ENCODE assay signal across 34 mouse cellular contexts in the genomic region with DNA sequence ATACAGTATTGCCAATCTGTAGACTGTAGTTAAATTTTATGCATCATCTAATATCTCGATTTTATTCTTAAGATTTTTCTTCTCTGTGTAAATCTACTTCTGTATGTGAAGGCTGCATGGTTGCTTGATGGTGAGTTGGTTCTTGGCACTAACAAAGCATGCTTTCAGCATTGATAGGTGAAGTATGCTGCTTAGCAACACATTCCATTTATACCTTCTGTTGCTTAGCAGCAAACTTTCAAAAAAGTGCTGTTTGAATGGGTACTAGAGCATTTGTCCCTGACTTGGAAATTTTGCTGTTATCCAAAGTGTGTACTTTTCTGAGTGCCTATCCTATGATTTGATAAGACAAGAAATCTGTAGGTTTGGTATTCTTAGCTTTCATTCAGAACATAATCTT.
DNase-seq lines count a peak whose midpoint lies in the region; ATAC-seq and TF ChIP-seq lines count a peak whose summit lies in the region.
"Had no signal": no experiment of that assay in that cellular context is flagged by ENCODE, and none has a peak within 500 bp of the region (broad histone marks: within the 10 kb centered on the region; RNA-seq: fewer than 3 reads in every experiment).

No protein-coding gene starts in this region.

- H3K27ac ChIP-seq in forebrain, embryonic 11.5 days (ENCODE audit: low read depth, low read length) = no peak overlapping the region
- no peak overlapping the region for H3K27ac ChIP-seq in forebrain, embryonic 16.5 days (ENCODE audit: low read length)
- H3K27ac ChIP-seq in hindbrain, postnatal 0 days = no peak overlapping the region
- H3K27ac ChIP-seq in hindbrain, embryonic 11.5 days (ENCODE audit: low read depth, low read length) = no peak overlapping the region
- H3K27ac ChIP-seq: embryonic facial prominence, embryonic 12.5 days; heart, embryonic 10.5 days; heart, embryonic 15.5 days; hindbrain, embryonic 12.5 days; kidney, postnatal 0 days; limb, embryonic 10.5 days; limb, embryonic 15.5 days; liver, embryonic 13.5 days; midbrain, embryonic 10.5 days; neural tube, embryonic 15.5 days had no signal

- no peaks in the 10 kb centered on the region for H3K4me1 ChIP-seq in forebrain, embryonic 11.5 days (replicated peaks; ENCODE audit: control insufficient read depth, insufficient read depth, low read length)
- no peaks in the 10 kb centered on the region for H3K4me1 ChIP-seq in forebrain, embryonic 16.5 days (replicated peaks; ENCODE audit: control insufficient read depth, insufficient read depth, low read length)
- no peaks in the 10 kb centered on the region for H3K4me1 ChIP-seq in hindbrain, postnatal 0 days (ENCODE audit: insufficient read depth, low read length)
- no peaks in the 10 kb centered on the region for H3K4me1 ChIP-seq in hindbrain, embryonic 11.5 days (replicated peaks; ENCODE audit: control insufficient read depth, insufficient read depth, low read length)
- H3K4me1 ChIP-seq: embryonic facial prominence, embryonic 12.5 days; heart, embryonic 10.5 days; heart, embryonic 15.5 days; hindbrain, embryonic 12.5 days; limb, embryonic 10.5 days; limb, embryonic 15.5 days; liver, embryonic 13.5 days; midbrain, embryonic 10.5 days; neural tube, embryonic 15.5 days had no signal

- H3K4me3 ChIP-seq in forebrain, embryonic 11.5 days (ENCODE audit: low read depth, low read length) = no peak overlapping the region
- no peak overlapping the region for H3K4me3 ChIP-seq in forebrain, embryonic 16.5 days (replicated peaks; ENCODE audit: low read length)
- no peak overlapping the region for H3K4me3 ChIP-seq in hindbrain, postnatal 0 days (ENCODE audit: low read length)
- H3K4me3 ChIP-seq in hindbrain, embryonic 11.5 days (ENCODE audit: low read depth, low read length) = no peak overlapping the region
- H3K4me3 ChIP-seq: embryonic facial prominence, embryonic 12.5 days; heart, embryonic 10.5 days; heart, embryonic 15.5 days; hindbrain, embryonic 12.5 days; limb, embryonic 10.5 days; limb, embryonic 15.5 days; liver, embryonic 13.5 days; midbrain, embryonic 10.5 days; neural tube, embryonic 15.5 days had no signal

- H3K9ac ChIP-seq in forebrain, embryonic 11.5 days (ENCODE audit: low read length) = no peak overlapping the region
- H3K9ac ChIP-seq in forebrain, embryonic 16.5 days (replicated peaks; ENCODE audit: low read depth, low read length) = no peak overlapping the region
- H3K9ac ChIP-seq in hindbrain, postnatal 0 days (replicated peaks; ENCODE audit: low read length) = no peak overlapping the region
- H3K9ac ChIP-seq in hindbrain, embryonic 11.5 days (ENCODE audit: low read depth, low read length) = no peak overlapping the region
- H3K9ac ChIP-seq: embryonic facial prominence, embryonic 12.5 days; heart, embryonic 15.5 days; hindbrain, embryonic 12.5 days; limb, embryonic 15.5 days; liver, embryonic 13.5 days; neural tube, embryonic 15.5 days had no signal

- peak; percentile 24; the same call in 1 of the 2 replicates for ATAC-seq in forebrain, embryonic 11.5 days (replicated peaks; ENCODE audit: low FRiP score)
- ATAC-seq in forebrain, embryonic 16.5 days = no peak
- no peak for ATAC-seq in hindbrain, postnatal 0 days
- no peak for ATAC-seq in hindbrain, embryonic 11.5 days (ENCODE audit: low FRiP score)
- ATAC-seq: activated CD4-positive, CD25-positive, alpha-beta regulatory T cell, adult 4 months; intestine, embryonic 16.5 days had no signal

- intact Hi-C loops in left cerebral cortex, postnatal 14 days (cut with DNase I) = no loop called here

- H3K36me3 ChIP-seq in forebrain, embryonic 11.5 days (ENCODE audit: control insufficient read depth, insufficient read depth, low read length) = no peaks in the 10 kb centered on the region
- no peaks in the 10 kb centered on the region for H3K36me3 ChIP-seq in forebrain, embryonic 16.5 days (ENCODE audit: control insufficient read depth, insufficient read depth)
- H3K36me3 ChIP-seq in hindbrain, postnatal 0 days (ENCODE audit: insufficient read depth, low read length) = no peaks in the 10 kb centered on the region
- H3K36me3 ChIP-seq in hindbrain, embryonic 11.5 days (ENCODE audit: control insufficient read depth, insufficient read depth, low read length) = no peaks in the 10 kb centered on the region
- H3K36me3 ChIP-seq: embryonic facial prominence, embryonic 12.5 days; heart, embryonic 10.5 days; heart, embryonic 15.5 days; hindbrain, embryonic 12.5 days; limb, embryonic 10.5 days; limb, embryonic 15.5 days; liver, embryonic 13.5 days; midbrain, embryonic 10.5 days; neural tube, embryonic 15.5 days had no signal

- H3K9me3 ChIP-seq in forebrain, embryonic 11.5 days (ENCODE audit: control insufficient read depth, low read length) = no peaks in the 10 kb centered on the region
- H3K9me3 ChIP-seq in forebrain, embryonic 16.5 days (ENCODE audit: control insufficient read depth, low read length) = no peaks in the 10 kb centered on the region
- H3K9me3 ChIP-seq in hindbrain, postnatal 0 days (ENCODE audit: low read length) = no peaks in the 10 kb centered on the region
- H3K9me3 ChIP-seq in hindbrain, embryonic 11.5 days (ENCODE audit: control insufficient read depth, low read length) = no peaks in the 10 kb centered on the region
- H3K9me3 ChIP-seq: embryonic facial prominence, embryonic 12.5 days; heart, embryonic 10.5 days; heart, embryonic 15.5 days; hindbrain, embryonic 12.5 days; limb, embryonic 10.5 days; limb, embryonic 15.5 days; liver, embryonic 13.5 days; midbrain, embryonic 10.5 days; neural tube, embryonic 15.5 days had no signal

- no peak for TF ChIP-seq CTCF in hindbrain, postnatal 0 days (IDR thresholded peaks at IDR 0.05; ENCODE audit: low read depth)

- 73% methylated on average over 1 of the region's 1 CpGs for WGBS in forebrain, embryonic 11.5 days
- 57% methylated on average over 1 of the region's 1 CpGs for WGBS in forebrain, embryonic 16.5 days
- WGBS in hindbrain, postnatal 0 days = 67% methylated on average over 1 of the region's 1 CpGs
- WGBS in hindbrain, embryonic 11.5 days = 68% methylated on average over 1 of the region's 1 CpGs

- H3K27me3 ChIP-seq in forebrain, embryonic 11.5 days (ENCODE audit: control insufficient read depth, insufficient read depth, low read length) = no peaks in the 10 kb centered on the region
- H3K27me3 ChIP-seq in forebrain, embryonic 16.5 days (replicated peaks; ENCODE audit: control insufficient read depth, insufficient read depth, low read length) = no peaks in the 10 kb centered on the region
- H3K27me3 ChIP-seq in hindbrain, postnatal 0 days (ENCODE audit: insufficient read depth, low read length) = no peaks in the 10 kb centered on the region
- H3K27me3 ChIP-seq in hindbrain, embryonic 11.5 days (ENCODE audit: control insufficient read depth, insufficient read depth, low read length) = no peaks in the 10 kb centered on the region
- H3K27me3 ChIP-seq: CH12.LX; embryonic facial prominence, embryonic 12.5 days; heart, embryonic 15.5 days; hindbrain, embryonic 12.5 days; limb, embryonic 15.5 days; liver, embryonic 13.5 days; neural tube, embryonic 15.5 days had no signal

- H3K4me2 ChIP-seq in forebrain, embryonic 11.5 days (ENCODE audit: low read depth, low read length, severe bottlenecking) = no peak overlapping the region
- no peak overlapping the region for H3K4me2 ChIP-seq in forebrain, embryonic 16.5 days (ENCODE audit: low read length)
- no peak overlapping the region for H3K4me2 ChIP-seq in hindbrain, postnatal 0 days (ENCODE audit: low read depth, low read length)
- no peak overlapping the region for H3K4me2 ChIP-seq in hindbrain, embryonic 11.5 days (replicated peaks; ENCODE audit: low read depth, low read length)
- H3K4me2 ChIP-seq: embryonic facial prominence, embryonic 12.5 days; heart, embryonic 15.5 days; hindbrain, embryonic 12.5 days; limb, embryonic 15.5 days; liver, embryonic 13.5 days; neural tube, embryonic 15.5 days had no signal

- no peak for DNase-seq in forebrain, embryonic 11.5 days (ENCODE audit: low spot score)
- peak; percentile 1 for DNase-seq in hindbrain, postnatal 0 days (ENCODE audit: low spot score)
- DNase-seq in hindbrain, embryonic 11.5 days (ENCODE audit: low spot score) = no peak
- DNase-seq in left cerebral cortex, postnatal 14 days (ENCODE audit: low spot score in 2 of 2) = peak; percentile 15 to 34
- DNase-seq in left cerebral cortex, adult 8-10 months (ENCODE audit: low spot score in 2 of 2) = no peak
- peak; percentile 2 for DNase-seq in right cerebral cortex, adult 18-20 months
- no peak for DNase-seq in right cerebral cortex, postnatal 25 days
- DNase-seq: adrenal gland, adult 8-10 months; cerebellum, adult 11-12 months; cerebellum, adult 9-11 months; embryo, embryonic 11 days; gastrocnemius, postnatal 14 days; kidney, adult 8-10 months; kidney, postnatal 4 days; liver, embryonic 13.5 days; lung, adult 18-20 months; lung, postnatal 14 days; retina, postnatal 1 day; spleen, adult 18-20 months; thymus, adult 18-20 months; thymus, postnatal 25 days had no signal

Comparison
In these comparisons a context has a peak if more than half of its experiments do, and no peak if none do; other contexts are left out.
1. DNase-seq: peak in hindbrain, postnatal 0 days (single experiment), left cerebral cortex, postnatal 14 days (2 of 2) and right cerebral cortex, adult 18-20 months (single experiment); none in forebrain, embryonic 11.5 days (single experiment), hindbrain, embryonic 11.5 days (single experiment), left cerebral cortex, adult 8-10 months (0 of 2) and right cerebral cortex, postnatal 25 days (single experiment).